Mouse (Mus musculus) splenic B cell, adult 2 months (primary cell): Measurements from ENCODE around the gene Bend4.

Experiments used
- DNase-seq: peaks from one replicate; pipeline ENCODE4 v3.0.0-alpha.2; 2011; ENCODE audit warnings: low read depth, low spot score
- H3K27me3 ChIP-seq: 2 replicates; pipeline ENCODE4 v1.6.1; 2012; ENCODE audit warnings: mild to moderate bottlenecking, low read length, moderate library complexity, mixed read lengths; ENCODE audit not compliant: control insufficient read depth, poor library complexity, insufficient read depth, severe bottlenecking
- H3K36me3 ChIP-seq: 2 replicates; pipeline ENCODE4 v1.6.1; 2012; ENCODE audit warnings: mild to moderate bottlenecking, low read length, moderate library complexity, mixed read lengths; ENCODE audit not compliant: control insufficient read depth, poor library complexity, insufficient read depth, severe bottlenecking

The Bend4 gene

DNA sequence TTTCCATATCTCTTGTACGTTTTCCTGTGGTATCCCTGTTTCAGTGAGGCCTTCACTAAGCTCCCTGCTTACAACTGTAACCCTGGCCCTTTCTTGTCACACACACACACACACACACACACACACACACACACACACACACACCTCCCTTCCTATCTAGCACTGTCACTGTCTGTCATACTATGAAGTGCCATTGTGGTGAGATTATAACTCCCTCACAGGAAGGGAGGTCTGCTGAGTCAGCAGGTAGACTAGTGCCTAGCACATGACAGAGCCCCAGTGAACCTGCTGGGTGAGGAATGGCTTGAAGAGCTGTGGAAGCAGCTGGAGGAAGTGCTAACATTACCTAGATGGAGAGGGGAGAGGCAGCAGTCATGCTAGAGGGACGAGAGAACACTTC, 9.3 kb upstream of the Bend4 start:
- Histone ChIP-seq H3K36me3 (no peaks in the 10 kb centered on the region), H3K27me3 (no peaks in the 10 kb centered on the region)
- no peak for DNase-seq

GRCm38 (mm10) chr5:67426478-67427442, 1.4 kb downstream of the Bend4 start:
- no peaks in the 10 kb centered on the region for H3K36me3 ChIP-seq
- H3K27me3 ChIP-seq, result no peaks in the 10 kb centered on the region; the same call in 1 of the 2 replicates
- DNase-seq, result peak; percentile 21

DNA sequence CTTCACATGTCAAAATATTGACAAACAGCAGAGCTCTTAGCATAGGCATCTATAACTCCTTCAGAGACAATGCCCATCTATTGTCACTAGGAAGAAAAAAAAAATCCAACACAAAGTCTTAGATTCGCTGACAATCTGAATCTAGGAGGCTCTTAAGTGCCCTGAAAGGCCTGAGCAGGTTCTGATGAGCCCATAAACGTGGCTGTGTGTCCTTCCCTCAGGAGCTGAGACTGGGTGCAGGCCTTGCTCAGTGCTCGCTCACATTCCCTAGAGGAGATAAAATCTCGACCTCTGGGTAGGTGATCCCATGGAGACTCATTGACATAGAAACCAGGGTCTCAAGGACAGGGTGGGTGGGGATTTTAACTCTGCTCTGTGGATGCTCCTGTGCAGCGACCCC, 2.1 kb downstream of the Bend4 start:
- no peaks in the 10 kb centered on the region; the same call in 1 of the 2 replicates for H3K27me3 ChIP-seq
- no peak for DNase-seq
- H3K36me3 ChIP-seq, result no peaks in the 10 kb centered on the region

GRCm38 (mm10) chr5:67424636-67425035, 3.5 kb downstream of the Bend4 start:
- Histone ChIP-seq H3K27me3 (no peaks in the 10 kb centered on the region; the same call in 1 of the 2 replicates), H3K36me3 (no peaks in the 10 kb centered on the region)
- DNase-seq, result no peak

DNA sequence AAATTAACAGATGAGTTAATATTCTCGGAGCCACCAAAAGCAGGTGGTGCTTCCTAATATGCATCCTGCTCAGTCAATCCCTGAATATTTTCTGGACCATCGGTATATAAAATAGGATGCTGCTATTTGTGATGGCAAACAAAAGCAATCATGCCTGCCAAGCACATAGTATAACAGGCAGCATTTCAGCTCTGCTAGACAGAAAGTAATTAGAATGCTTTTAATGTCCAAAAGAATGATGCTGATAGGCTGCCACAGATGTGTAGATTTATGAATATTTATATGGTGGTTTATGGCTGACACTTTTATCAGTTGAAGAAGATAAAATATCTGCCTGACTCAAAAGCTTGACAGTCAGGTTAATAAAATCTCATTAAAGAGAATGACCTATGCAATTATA, 4.1 kb downstream of the Bend4 start:
- Histone ChIP-seq H3K36me3 (no peaks in the 10 kb centered on the region), H3K27me3 (no peaks in the 10 kb centered on the region; the same call in 1 of the 2 replicates)
- DNase-seq, result no peak

GRCm38 (mm10) chr5:67423326-67423725, 4.8 kb downstream of the Bend4 start:
- no peak for DNase-seq
- Histone ChIP-seq H3K27me3 (no peaks in the 10 kb centered on the region; the same call in 1 of the 2 replicates), H3K36me3 (no peaks in the 10 kb centered on the region)

DNA sequence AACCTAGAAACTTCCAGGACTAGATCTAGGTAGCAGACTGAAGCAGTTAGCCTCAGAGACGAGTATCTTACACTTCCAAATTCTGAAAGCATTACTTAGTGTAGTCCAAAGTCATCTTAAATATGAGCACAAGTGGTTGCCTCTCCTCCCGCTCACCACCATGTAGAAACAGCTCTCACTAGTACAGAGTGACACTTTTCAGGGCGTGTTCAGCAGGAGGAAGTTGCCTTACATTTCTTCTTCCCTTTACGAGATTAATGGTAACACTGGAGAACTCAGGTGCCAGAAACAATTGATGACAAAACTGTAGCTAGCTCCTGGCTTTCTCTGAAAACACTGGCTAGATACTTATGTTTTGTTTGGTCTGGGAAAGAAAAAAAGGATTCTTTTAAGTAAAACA, 8.7 kb downstream of the Bend4 start:
- no peaks in the 10 kb centered on the region for H3K27me3 ChIP-seq
- DNase-seq, result no peak
- H3K36me3 ChIP-seq, result no peaks in the 10 kb centered on the region

- Histone ChIP-seq H3K36me3 (no peaks in the 10 kb centered on the region), H3K27me3 (no peaks in the 10 kb centered on the region)
- no peak for DNase-seq
Observed at GRCm38 (mm10) chr5:67411475-67411874, 16.6 kb downstream of the Bend4 start.

DNA sequence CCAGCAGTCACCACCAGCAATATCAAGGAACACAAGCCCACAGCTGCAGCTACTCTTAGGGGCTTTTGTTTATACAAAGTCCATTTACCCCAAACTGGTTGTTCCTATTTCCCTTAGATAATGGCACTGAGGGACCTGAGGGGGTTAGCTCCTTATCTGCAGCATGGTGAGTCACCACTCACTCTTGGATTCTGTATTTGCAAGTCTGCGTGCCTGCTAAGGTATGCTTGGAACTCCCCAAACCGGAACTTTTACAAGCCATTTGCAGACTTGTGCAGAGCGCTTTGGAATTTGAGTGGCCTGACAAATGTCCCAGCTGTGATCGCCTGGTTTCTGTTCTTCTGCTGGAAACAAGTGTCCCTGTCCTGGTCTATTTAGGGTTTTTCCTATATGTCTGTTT, 17.7 kb downstream of the Bend4 start:
- no peaks in the 10 kb centered on the region for H3K27me3 ChIP-seq
- H3K36me3 ChIP-seq, result no peaks in the 10 kb centered on the region
- no peak for DNase-seq

- Histone ChIP-seq H3K27me3 (no peaks in the 10 kb centered on the region), H3K36me3 (no peaks in the 10 kb centered on the region)
- DNase-seq, result no peak
Observed at GRCm38 (mm10) chr5:67408391-67408790, 19.7 kb downstream of the Bend4 start.

DNA sequence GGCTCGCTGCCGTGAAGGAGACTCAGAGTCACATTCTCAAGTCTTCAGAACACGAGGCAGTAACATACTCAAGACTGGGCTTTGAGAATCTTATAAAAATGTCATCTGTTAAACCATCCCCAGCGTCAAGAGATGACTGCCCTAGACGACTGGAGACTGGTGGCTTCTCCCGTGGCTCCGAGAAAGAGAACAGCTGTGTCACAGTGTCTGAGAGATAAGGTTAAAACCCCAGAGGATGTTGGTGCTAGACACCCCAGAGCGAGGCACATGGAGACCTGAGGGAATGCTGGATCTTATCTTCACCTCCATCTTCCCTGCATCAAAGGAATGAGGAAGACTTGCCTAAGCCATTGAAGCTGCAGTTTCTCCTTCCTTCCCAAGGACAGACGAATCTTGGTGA, 23.2 kb downstream of the Bend4 start:
- no peak for DNase-seq
- no peaks in the 10 kb centered on the region for H3K27me3 ChIP-seq

DNA sequence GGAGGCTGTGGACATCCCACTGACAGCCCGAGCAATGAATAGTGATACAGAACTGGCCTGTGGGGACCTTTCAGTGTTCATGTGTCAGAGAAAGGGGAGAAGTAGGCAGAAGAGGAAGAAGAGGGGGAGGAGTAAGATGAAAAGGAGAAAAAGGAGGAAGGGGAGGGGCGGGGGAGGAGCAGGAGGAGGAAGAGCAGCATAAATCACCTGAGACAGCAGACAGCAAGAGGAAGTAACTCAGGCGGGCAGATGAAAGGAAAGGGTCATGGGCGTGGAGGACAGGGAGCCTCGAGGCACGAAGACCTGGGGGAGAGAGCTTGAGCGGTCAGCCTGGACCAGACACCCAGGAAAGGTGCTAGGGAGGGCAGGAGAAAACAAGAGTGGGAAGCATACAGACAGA, 23.7 kb downstream of the Bend4 start:
- Histone ChIP-seq H3K27me3 (no peaks in the 10 kb centered on the region), H3K36me3 (no peaks in the 10 kb centered on the region)
- peak; percentile 58 for DNase-seq

More for the DNA sequence above, 23.2 kb downstream of the Bend4 start:
- no peaks in the 10 kb centered on the region for H3K36me3 ChIP-seq

DNA sequence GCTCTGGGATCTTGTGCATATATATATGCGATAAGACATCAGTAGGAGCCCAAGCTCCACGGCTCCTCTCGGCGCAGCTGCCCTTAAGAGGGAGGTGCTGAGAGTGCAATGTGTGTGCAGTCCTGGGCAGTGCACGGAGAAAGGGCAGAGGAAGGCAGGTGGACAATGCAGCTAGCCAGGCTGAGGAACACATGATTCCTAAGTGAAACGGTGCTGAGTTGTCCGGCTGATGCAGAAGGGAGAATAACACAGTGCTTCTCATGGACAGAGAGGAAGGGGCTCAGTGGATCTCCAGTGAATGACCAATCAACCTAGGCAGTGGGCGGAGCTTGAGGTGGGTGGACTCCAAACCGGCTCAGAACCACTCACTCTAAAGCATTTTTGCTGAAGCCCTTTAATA, 26.5 kb downstream of the Bend4 start:
- Histone ChIP-seq H3K36me3 (no peaks in the 10 kb centered on the region), H3K27me3 (no peaks in the 10 kb centered on the region)
- no peak for DNase-seq

GRCm38 (mm10) chr5:67400608-67401480, 27.3 kb downstream of the Bend4 start:
- DNase-seq, result no peak
- Histone ChIP-seq H3K36me3 (no peaks in the 10 kb centered on the region), H3K27me3 (no peaks in the 10 kb centered on the region)
